Comparison of ENCODE assay signal across 8 mouse cellular contexts in genomic region chr13:119461900-119462595, GRCm38 (mm10). TPM values are rescaled to one million over a fixed set of nuclear protein-coding genes. Genes with fewer than 3 reads are reported as not detected.
DNase-seq lines count a peak whose midpoint lies in the region; ATAC-seq and TF ChIP-seq lines count a peak whose summit lies in the region.

No protein-coding gene starts in this region.

- H3K4me1 ChIP-seq in lung, embryonic 14.5 days (ENCODE audit: insufficient read depth), result peaks cover 5% of the 10 kb centered on the region
- H3K4me1 ChIP-seq in liver, postnatal 0 days (ENCODE audit: insufficient read depth), result peaks cover 9% of the 10 kb centered on the region

- no peak for TF ChIP-seq EP300 in liver, postnatal 0 days (IDR thresholded peaks at IDR 0.05; ENCODE audit: low read depth)

- ATAC-seq in lung, embryonic 14.5 days (ENCODE audit: insufficient read depth), result peak; percentile 72
- peak; percentile 59 for ATAC-seq in common myeloid progenitor, adult 5-6 weeks (replicated peaks; ENCODE audit: low read depth, poor library complexity, severe bottlenecking)
- peak; percentile 51; the same call in 1 of the 2 replicates for ATAC-seq in granulocyte monocyte progenitor cell, adult 5-6 weeks (replicated peaks; ENCODE audit: poor library complexity, severe bottlenecking)
- ATAC-seq in liver, postnatal 0 days, result peak; percentile 74

- peak overlapping the region; percentile 78 for H3K9ac ChIP-seq in lung, embryonic 14.5 days
- peak overlapping the region; percentile 61 for H3K9ac ChIP-seq in liver, postnatal 0 days (replicated peaks)

- peaks cover 26% of the 10 kb centered on the region for H3K36me3 ChIP-seq in lung, embryonic 14.5 days (ENCODE audit: insufficient read depth)
- peaks cover 24% of the 10 kb centered on the region for H3K36me3 ChIP-seq in liver, postnatal 0 days (replicated peaks; ENCODE audit: insufficient read depth, low read length)

- H3K27me3 ChIP-seq in lung, embryonic 14.5 days (ENCODE audit: insufficient read depth, low read length), result no peaks in the 10 kb centered on the region
- H3K27me3 ChIP-seq in liver, postnatal 0 days (ENCODE audit: insufficient read depth, low read length), result no peaks in the 10 kb centered on the region

- H3K27ac ChIP-seq in lung, embryonic 14.5 days (ENCODE audit: low read depth), result peak overlapping the region; percentile 71
- peak overlapping the region; percentile 83 for H3K27ac ChIP-seq in liver, postnatal 0 days (ENCODE audit: low read depth)

- peak overlapping the region; percentile 71 for H3K4me3 ChIP-seq in lung, embryonic 14.5 days (ENCODE audit: low read depth, low read length)
- peak overlapping the region; percentile 69 for H3K4me3 ChIP-seq in liver, postnatal 0 days (ENCODE audit: low read depth, low read length)

- 6% methylated on average over 10 of the region's 10 CpGs for WGBS in lung, embryonic 14.5 days
- WGBS in liver, postnatal 0 days (ENCODE audit: insufficient replicate concordance), result 4% methylated on average over 10 of the region's 10 CpGs

- H3K9me3 ChIP-seq in lung, embryonic 14.5 days (ENCODE audit: low read depth, low read length), result no peaks in the 10 kb centered on the region
- no peaks in the 10 kb centered on the region for H3K9me3 ChIP-seq in liver, postnatal 0 days (ENCODE audit: low read length)

- intact Hi-C loops in left cerebral cortex, postnatal 14 days (cut with DNase I), result no loop called here
- intact Hi-C loops in left cerebral cortex, postnatal 4 days (cut with DNase I), result no loop called here

- no peak for TF ChIP-seq CTCF in lung, embryonic 14.5 days (IDR thresholded peaks at IDR 0.05; ENCODE audit: low read depth)
- no peak for TF ChIP-seq CTCF in liver, postnatal 0 days (IDR thresholded peaks at IDR 0.05; ENCODE audit: low read depth)

- no peak for DNase-seq in lung, embryonic 14.5 days
- no peak for DNase-seq in lung, adult 18-20 months
- no peak for DNase-seq in liver, postnatal 0 days
- DNase-seq in left cerebral cortex, postnatal 14 days (ENCODE audit: low spot score in 2 of 2), result no peak
- no peak for DNase-seq in right cerebral cortex, adult 18-20 months
- DNase-seq in left cerebral cortex, postnatal 4 days, result no peak

- H3K4me2 ChIP-seq in lung, embryonic 14.5 days, result peak overlapping the region; percentile 60
- peak overlapping the region; percentile 79 for H3K4me2 ChIP-seq in liver, postnatal 0 days (ENCODE audit: low read depth, low read length)

RNA-seq across cellular contexts. Expression of gene 4833420G17Rik, which starts 0.5 kb away (rescaled TPM):
- 61.5 and 63.4 TPM in 2 replicates for polyA plus RNA-seq in lung, embryonic 14.5 days (2014; fragmentation: Nextera tagmentation; extraction: Ambion mirVana)
- 61.4 and 66.7 TPM in 2 replicates for total RNA-seq in common myeloid progenitor, adult 5-6 weeks (2017)
- 67.1 and 82.9 TPM in 2 replicates for total RNA-seq in granulocyte monocyte progenitor cell, adult 5-6 weeks (2014; fragmentation: Nextera tagmentation)
- 46.5 and 57.2 TPM in 2 replicates for total RNA-seq in granulocyte monocyte progenitor cell, adult 5-6 weeks (2017)
- 18.4 and 18.6 TPM in 2 replicates for polyA plus RNA-seq in liver, postnatal 0 days (2015; fragmentation: Nextera tagmentation; extraction: Ambion mirVana)
- total RNA-seq in left cerebral cortex, postnatal 14 days (2021), result 10 to 100 TPM; 20.1 to 23.6 TPM
- 10 to 100 TPM; 35.7 to 36.3 TPM for total RNA-seq in left cerebral cortex, postnatal 4 days (2021)

RNA-seq across cellular contexts. Expression of gene Tmem267, which starts 25.8 kb away (rescaled TPM):
- polyA plus RNA-seq in lung, embryonic 14.5 days (2014; fragmentation: Nextera tagmentation; extraction: Ambion mirVana), result 1.5 and 2.0 TPM in 2 replicates
- total RNA-seq in common myeloid progenitor, adult 5-6 weeks (2017), result 8.2 and 11.3 TPM in 2 replicates
- total RNA-seq in granulocyte monocyte progenitor cell, adult 5-6 weeks (2014; fragmentation: Nextera tagmentation), result 12.1 and 13.0 TPM in 2 replicates
- total RNA-seq in granulocyte monocyte progenitor cell, adult 5-6 weeks (2017), result 4.5 and 6.8 TPM in 2 replicates
- 0.72 and 0.91 TPM in 2 replicates for polyA plus RNA-seq in liver, postnatal 0 days (2015; fragmentation: Nextera tagmentation; extraction: Ambion mirVana)
- total RNA-seq in left cerebral cortex, postnatal 14 days (2021), result 10 to 100 TPM; 19.2 to 25.0 TPM
- 10 to 100 TPM; 19.3 to 26.1 TPM for total RNA-seq in left cerebral cortex, postnatal 4 days (2021)

RNA-seq across cellular contexts. Expression of gene 3110070M22Rik, which starts 26.1 kb away (rescaled TPM):
- 0.87 and 1.9 TPM in 2 replicates for polyA plus RNA-seq in lung, embryonic 14.5 days (2014; fragmentation: Nextera tagmentation; extraction: Ambion mirVana)
- 0.37 and 0.92 TPM in 2 replicates for total RNA-seq in common myeloid progenitor, adult 5-6 weeks (2017)
- total RNA-seq in granulocyte monocyte progenitor cell, adult 5-6 weeks (2014; fragmentation: Nextera tagmentation), result not detected in 2 replicates
- total RNA-seq in granulocyte monocyte progenitor cell, adult 5-6 weeks (2017), result 0.47 and 1.7 TPM in 2 replicates
- polyA plus RNA-seq in liver, postnatal 0 days (2015; fragmentation: Nextera tagmentation; extraction: Ambion mirVana), result 0.41 and 0.77 TPM in 2 replicates
- total RNA-seq in left cerebral cortex, postnatal 14 days (2021), result 1 to 10 TPM; 2.7 to 4.3 TPM
- 1 to 10 TPM; 3.1 to 3.4 TPM for total RNA-seq in left cerebral cortex, postnatal 4 days (2021)

RNA-seq across cellular contexts. Expression of gene Paip1, which starts 33.6 kb away (rescaled TPM):
- 73.8 and 77.6 TPM in 2 replicates for polyA plus RNA-seq in lung, embryonic 14.5 days (2014; fragmentation: Nextera tagmentation; extraction: Ambion mirVana)
- total RNA-seq in common myeloid progenitor, adult 5-6 weeks (2017), result 80.4 and 83.4 TPM in 2 replicates
- 32.8 and 44.5 TPM in 2 replicates for total RNA-seq in granulocyte monocyte progenitor cell, adult 5-6 weeks (2014; fragmentation: Nextera tagmentation)
- 72.4 and 77.3 TPM in 2 replicates for total RNA-seq in granulocyte monocyte progenitor cell, adult 5-6 weeks (2017)
- 34.1 and 39.7 TPM in 2 replicates for polyA plus RNA-seq in liver, postnatal 0 days (2015; fragmentation: Nextera tagmentation; extraction: Ambion mirVana)
- total RNA-seq in left cerebral cortex, postnatal 14 days (2021), result 100 to 1,000 TPM in 1 of 2 experiments, 10 to 100 TPM in 1; 96.3 to 101 TPM
- 100 to 1,000 TPM; 115 to 124 TPM for total RNA-seq in left cerebral cortex, postnatal 4 days (2021)
